Mouse (Mus musculus) adrenal gland, postnatal 36 days (tissue): ENCODE data around the gene Lig1. TPM values are rescaled to one million over a fixed set of nuclear protein-coding genes. Genes with fewer than 3 reads are reported as not detected.

ENCODE experiments used
- DNase-seq, 2 experiments: peaks; one replicate each; pipeline ENCODE4 v3.0.0; 2021; ENCODE audit warnings: mixed read lengths in 1 of 2
- total RNA-seq, 2 experiments: library from RNA; stranded (reverse); gene quantifications; 2 replicates each; pipeline ENCODE4 v1.2.3; 2021

Lig1 gene
- total RNA-seq, 2 experiments from 2014 or later, result 12.3 to 12.8 TPM

DNA sequence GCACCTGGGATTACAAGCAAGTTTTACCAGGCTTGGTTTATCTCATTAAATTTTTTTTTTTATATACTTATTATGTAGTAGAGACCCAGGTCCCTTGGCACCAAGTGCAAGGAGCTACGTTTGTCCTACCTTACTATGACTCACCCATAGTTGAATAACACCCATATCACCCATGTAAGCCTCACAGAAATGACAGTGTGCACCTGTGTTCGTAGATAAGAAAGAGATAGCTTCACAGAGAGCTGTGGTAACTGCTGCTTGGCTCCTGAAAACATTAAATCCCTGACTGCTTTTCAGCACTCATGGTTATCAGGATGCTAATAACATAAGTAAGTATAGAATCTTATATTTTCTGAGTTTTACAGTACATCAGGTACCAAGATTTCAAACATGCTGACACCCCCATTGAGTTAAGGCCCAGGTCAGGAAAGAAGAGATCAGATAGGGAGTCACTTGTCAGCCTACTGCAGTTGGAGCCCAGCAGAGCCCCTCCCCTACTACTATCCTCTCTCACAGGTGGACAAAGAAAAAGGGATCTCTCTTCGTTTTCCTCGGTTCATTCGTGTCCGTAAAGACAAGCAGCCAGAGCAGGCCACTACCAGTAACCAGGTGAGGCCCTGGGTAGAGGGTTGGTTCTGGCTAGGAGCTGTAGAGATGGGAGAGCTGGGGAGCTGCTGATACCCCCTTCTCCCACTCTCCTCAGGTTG lies 33.6 kb downstream of the Lig1 start:
- no peak for DNase-seq

- DNase-seq, result no peak
These were observed 34.3 kb downstream of the Lig1 start for GRCm38 (mm10) chr7:13311401-13311800.

DNA sequence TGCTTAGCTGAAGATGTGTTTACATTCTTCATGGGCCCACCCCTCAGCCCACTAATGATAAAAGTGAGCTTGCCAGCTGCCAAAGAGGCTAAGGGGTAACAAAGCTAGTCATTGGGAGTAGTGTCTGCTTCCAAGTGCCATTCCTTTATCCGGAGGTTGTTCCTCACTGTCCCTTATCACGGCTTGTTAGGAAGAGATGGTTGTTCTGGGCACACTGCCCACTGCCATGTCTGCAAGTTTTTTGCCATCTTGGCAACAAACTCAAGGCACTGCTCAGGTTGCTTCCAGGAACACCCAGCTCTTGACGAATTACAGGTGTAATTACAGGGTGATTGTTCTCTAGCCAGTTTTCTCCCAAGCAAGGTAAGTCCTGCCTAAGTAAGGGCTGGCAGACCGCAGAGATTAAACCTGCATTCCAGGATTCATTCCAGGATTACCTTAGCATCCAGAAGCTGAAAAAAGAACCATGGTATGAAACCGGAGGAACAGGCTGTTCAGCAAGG lies 37.1 kb downstream of the Lig1 start:
- DNase-seq, result no peak

DNA sequence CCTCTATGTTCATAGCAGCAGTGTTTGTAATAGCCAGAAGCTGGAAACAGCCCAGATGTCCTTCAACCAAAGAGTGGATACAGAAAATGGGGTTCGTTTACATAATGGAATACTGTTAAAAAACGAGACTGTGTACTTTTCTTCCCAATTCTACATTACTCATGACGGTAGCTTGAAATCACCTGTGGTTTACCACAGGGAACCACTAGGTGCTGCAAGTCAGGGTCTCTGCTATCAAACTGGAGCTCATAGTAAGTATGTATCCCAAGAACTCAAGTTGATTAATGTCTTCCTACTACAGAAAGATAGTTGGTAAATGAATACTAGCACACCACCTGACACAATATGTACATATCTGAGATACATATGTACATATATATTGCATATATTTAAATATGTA lies 44.3 kb downstream of the Lig1 start:
- no peak for DNase-seq

DNA sequence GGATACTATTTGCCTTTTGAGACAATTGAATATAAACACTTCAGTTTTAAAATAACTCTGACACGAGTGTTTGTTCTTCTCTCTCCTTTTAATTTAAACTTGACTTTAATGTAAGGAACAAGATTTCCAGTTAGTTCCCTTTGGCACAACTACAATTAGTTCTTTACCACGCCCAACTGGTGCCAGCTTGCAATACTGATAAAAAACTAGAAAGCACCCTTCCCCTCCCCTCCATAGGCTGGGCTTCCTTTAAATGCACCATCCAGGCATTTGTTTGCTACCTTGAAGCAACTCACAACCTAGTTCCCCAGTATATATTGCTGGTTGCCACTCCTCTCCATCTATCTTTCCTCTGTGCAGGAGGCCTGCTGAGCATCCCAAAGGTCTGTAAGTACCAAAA lies 47.2 kb downstream of the Lig1 start, which contains the start of gene Pla2g4c:
Gene Pla2g4c, plus strand, starts transcription at position 340 of the 400 bp plus-strand sequence.
- DNase-seq, result no peak

DNA sequence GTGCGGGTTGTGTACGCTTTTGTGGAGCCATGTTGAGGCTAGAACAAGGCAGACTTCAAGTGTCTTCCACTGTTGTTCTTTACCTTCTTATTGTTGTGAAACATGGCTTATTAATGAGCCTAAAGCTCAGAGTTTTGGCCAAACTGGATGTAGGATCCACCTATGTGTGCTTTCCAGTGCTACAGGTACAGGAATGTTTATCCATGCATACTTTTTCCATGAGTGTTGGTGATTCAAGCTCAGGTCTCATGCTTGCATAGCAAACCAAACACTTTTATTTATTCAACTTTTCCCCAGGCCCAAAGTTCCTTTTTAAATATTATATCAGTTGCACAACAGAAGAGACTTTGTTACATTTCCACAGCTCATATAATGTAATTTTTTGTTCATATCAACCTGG lies 53.5 kb downstream of the Lig1 start:
- no peak for DNase-seq

DNA sequence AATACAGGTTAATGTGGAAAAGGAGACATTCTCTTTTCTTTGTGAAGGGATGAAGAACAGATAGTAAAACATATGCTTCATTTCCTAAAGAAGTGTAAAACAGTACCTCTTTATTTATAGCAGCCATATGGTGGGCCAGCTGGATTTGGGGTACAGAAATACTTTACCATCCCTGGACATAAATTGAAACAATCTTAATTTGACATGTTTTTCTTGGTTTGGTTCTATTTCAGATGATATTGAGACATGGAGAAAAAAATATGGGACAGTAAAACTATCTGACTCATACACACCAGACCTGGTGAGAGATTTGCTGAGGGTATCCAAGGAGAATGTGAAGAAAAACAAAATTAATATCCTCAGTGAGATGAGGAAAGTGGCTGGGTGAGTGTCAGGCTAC lies 78.9 kb downstream of the Lig1 start:
- DNase-seq, result no peak

Other genes with a start within 250 kb of the Lig1 start
- gene Chmp2a, start 242.5 kb upstream of the Lig1 start, total RNA-seq, result 100 to 1,000 TPM; 178 to 225 TPM
- 100 to 1,000 TPM; 173 to 178 TPM for gene Ube2m, start 239.0 kb upstream of the Lig1 start, total RNA-seq
- gene Mzf1, start 222.5 kb upstream of the Lig1 start, total RNA-seq, result 1 to 10 TPM; 1.8 to 2.9 TPM
- not detected for gene Vmn1r85, start 182.1 kb upstream of the Lig1 start, total RNA-seq
- not detected for gene Vmn1r86, start 157.4 kb upstream of the Lig1 start, total RNA-seq
- gene Vmn1r87, start 137.1 kb upstream of the Lig1 start, total RNA-seq, result not detected
- under 1 TPM; 0.03 to 0.17 TPM for gene Vmn1r88, start 117.7 kb upstream of the Lig1 start, total RNA-seq
- not detected for gene Vmn1r89, start 64.3 kb upstream of the Lig1 start, total RNA-seq
- 1 to 10 TPM; 7.1 to 8.4 TPM for gene Zswim9, start 1.4 kb downstream of the Lig1 start, total RNA-seq
- under 1 TPM; 0.16 to 0.46 TPM for gene Pla2g4c, start 47.4 kb downstream of the Lig1 start, total RNA-seq
- gene Cabp5, start 120.8 kb downstream of the Lig1 start, total RNA-seq, result not detected
- gene Bsph1, start 173.6 kb downstream of the Lig1 start, total RNA-seq, result not detected